Mouse (Mus musculus) embryo, embryonic 10.5 days (tissue): ENCODE measurements around the gene Siah1a.
A peak's percentile ranks its signal among the peaks of the same experiment; 100 is the strongest.

ENCODE experiments used
- DNase-seq: peaks from one replicate; pipeline ENCODE4 v3.0.0-alpha.2; 2015; ENCODE audit warnings: low spot score

Siah1a gene

GRCm38 (mm10) chr8:86745221-86745934 is at the start of gene Siah1a, which contains the start of gene Gm10638:
TSS of gene Siah1a (minus strand) at chr8:86745934.
TSS of gene Gm10638 (plus strand) at chr8:86745699.
- DNase-seq = peak; percentile 80

GRCm38 (mm10) chr8:86794716-86795115 is 49.0 kb upstream of the Siah1a start:
- DNase-seq = no peak

- no peak for DNase-seq
These were observed 45.8 kb upstream of the Siah1a start for GRCm38 (mm10) chr8:86791542-86791941.

GRCm38 (mm10) chr8:86789576-86789975 is 43.8 kb upstream of the Siah1a start:
- DNase-seq = no peak

DNA sequence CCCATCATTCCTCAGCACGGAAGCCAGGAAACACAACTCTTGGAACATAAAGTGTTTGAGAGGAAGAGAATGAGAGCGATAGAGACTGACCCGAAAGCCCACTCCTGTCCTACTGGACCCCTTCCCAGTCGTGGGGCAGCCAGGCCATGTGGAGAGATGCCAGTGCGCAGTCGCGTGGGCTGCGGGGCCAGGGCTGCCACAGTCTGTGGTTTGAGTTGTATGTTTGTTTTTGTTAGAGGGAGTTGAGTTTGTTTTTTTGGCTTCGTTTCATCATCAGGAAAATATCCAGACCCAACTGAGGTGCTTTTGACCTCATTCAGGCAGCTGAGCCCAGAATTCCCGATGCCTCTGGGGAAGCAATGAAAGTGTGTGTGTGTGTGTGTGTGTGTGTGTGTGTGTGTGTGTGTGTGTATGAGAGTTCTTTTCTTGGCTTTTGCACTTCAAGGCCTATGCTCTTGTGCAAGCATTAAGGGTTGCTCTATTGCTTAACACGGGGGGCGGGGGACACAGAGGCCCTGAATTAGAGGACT is 42.2 kb upstream of the Siah1a start:
- DNase-seq = no peak

- no peak for DNase-seq
These were observed 40.8 kb upstream of the Siah1a start for GRCm38 (mm10) chr8:86786498-86786897.

DNA sequence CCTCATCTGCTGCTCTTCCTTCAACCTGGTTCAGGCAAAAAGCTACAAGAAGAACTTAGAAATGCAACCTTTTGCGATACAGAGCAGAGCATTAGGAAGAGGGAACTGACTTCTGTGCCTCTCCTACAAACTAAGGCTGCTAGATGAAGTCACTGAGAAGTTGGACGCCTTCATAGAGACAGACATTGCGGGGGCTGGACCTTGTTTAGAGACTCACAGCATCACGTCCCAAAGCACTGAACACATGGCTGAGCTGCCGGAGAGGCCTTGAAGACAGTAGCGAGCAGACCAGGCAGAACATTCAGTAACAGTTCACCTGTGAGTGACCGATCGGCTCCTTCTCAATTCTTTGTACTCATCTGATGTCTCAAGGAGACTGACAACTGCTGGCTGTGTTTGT is 35.4 kb upstream of the Siah1a start:
- no peak for DNase-seq

GRCm38 (mm10) chr8:86779207-86779606 is 33.5 kb upstream of the Siah1a start:
- DNase-seq = no peak

- DNase-seq = no peak
These were observed 24.4 kb upstream of the Siah1a start for GRCm38 (mm10) chr8:86769945-86770715.

DNA sequence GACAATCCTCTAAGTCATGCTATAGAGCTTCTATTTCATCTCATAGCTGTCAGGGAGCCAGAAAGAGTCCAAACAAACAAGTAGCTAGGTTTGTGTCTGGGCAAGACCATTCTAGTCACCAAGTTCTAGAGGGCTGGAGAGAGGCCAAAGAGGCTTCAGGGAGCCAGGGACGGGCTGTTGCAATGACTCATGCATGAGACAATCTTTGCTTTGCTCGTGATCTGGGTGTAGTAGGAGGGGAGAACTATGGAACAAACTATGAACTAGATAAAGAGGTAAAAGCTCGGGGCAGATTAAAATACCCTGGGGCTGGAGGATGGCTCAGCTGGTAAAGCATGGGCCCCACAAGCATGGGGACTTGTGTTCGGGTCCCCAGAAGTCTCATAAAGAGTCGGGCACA is 22.8 kb upstream of the Siah1a start:
- DNase-seq = no peak

- DNase-seq = no peak
These were observed 20.9 kb upstream of the Siah1a start for GRCm38 (mm10) chr8:86766548-86767211.

- no peak for DNase-seq
These were observed 19.9 kb upstream of the Siah1a start for GRCm38 (mm10) chr8:86765669-86766068.

DNA sequence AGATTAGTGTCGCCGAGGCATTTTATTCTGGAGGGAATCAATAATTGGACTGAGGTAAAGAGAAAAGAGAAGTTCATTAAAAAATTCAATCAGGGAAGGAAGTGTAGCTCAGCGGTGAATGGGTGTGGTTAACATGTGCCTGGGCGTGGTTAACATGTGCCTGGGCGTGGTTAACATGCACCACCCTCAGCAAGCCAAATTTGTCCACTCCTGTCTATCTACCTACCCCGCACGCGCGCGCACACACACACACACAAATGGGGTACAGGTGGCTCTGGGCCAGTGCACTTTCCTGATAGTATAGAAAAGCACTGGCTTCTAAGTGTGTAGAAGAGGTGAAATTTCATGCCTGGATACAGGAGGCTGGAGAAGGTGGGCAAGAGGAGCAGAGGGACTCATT is 19.4 kb upstream of the Siah1a start:
- DNase-seq = no peak

GRCm38 (mm10) chr8:86762806-86763205 is 17.1 kb upstream of the Siah1a start:
- no peak for DNase-seq

DNA sequence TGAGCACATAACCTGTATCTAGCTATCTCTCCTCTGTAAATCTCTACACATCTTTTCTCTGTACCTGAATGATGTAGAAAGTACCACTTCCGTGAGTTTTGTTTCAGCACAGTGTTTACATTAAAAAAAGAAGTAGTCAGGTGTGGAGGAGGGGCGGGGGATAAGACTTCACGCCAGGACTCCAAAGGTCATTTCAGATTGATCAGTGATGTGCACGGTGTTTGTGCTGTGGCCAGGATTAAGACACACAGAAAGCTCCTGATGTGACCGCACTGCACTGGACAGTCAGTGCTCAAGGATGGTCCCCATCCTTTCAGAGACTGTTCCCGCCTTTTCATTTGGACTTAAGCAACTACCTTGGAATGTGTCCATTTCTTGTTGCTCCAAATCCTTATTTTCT is 15.0 kb upstream of the Siah1a start:
- no peak for DNase-seq

- no peak for DNase-seq
These were observed 13.4 kb upstream of the Siah1a start for GRCm38 (mm10) chr8:86759090-86759491.

DNA sequence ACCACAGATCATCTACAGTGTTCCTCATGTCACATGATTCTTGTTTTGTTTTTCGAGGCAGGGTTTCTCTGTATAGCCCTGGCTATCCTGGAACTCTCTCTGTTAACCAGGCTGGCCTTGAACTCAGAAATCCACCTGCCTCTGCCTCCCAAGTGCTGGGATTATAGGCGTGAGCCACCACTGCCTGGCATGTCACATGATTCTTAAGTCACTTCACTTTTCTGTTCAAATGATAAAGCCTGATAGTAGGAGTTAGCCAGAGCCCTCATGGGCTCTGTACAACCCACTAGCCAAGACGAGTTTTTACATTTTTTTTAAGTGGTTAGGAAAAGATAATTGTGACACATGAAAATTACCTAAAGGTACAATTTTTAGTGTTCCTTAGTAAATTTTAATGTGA is 12.9 kb upstream of the Siah1a start:
- DNase-seq = no peak

- DNase-seq = peak; percentile 62
These were observed 11.4 kb upstream of the Siah1a start for GRCm38 (mm10) chr8:86756948-86757733.

- no peak for DNase-seq
These were observed 4.1 kb upstream of the Siah1a start for GRCm38 (mm10) chr8:86749842-86750241.

- peak; percentile 51 for DNase-seq
These were observed 777 bp upstream of the Siah1a start for GRCm38 (mm10) chr8:86746511-86746910.

DNA sequence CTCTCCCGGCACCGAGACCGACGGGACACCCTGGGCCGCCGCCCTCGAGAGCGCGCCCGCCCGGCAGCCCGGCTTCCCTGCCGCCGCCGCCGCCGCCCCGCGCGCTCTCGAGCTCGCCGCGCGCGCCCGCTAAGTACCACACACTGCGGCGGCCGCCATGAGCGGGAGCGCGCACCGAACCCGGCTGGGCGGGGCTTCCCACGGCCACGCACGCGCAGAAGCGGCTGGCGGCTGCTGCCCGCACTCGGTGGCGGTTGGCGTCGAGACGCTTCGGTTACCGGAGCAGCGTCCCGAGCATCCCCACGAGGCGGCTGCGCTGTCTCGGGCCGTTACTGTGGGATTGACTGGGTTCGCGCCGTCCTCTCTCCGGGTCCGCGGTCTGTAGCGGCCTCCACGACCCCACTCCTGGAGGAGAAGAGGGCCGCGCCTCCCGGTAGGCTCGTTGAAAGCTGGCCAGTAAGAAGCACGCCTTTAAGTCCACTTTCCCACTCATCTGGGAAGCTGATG is 254 bp upstream of the Siah1a start:
- peak; percentile 92 for DNase-seq
